Mouse (Mus musculus): ENCODE data around the gene Lrrc3b. TPM values are rescaled to one million over a fixed set of nuclear protein-coding genes. Genes with fewer than 3 reads are reported as not detected.

The Lrrc3b gene
- polyA plus RNA-seq, 1 experiment, result 0.15 TPM

DNA sequence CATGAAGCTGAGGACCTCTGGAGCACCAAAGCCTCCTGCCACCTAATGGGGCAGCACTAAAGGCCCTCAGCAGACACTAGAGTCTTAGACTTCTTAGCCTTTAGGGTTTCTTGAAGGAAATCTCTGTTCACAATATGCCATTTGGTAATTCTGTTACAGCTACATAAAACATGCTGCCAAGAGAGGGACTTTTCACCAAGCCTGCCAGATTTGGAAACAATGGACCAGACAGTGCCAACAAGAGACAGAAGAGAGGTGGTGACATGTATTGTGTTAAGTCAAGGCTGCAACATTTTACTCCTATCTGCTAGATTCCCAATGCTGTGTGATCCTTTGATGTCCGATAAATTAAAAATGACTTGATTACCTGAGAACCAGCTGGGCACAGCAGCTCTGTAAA is 62.0 kb downstream of the Lrrc3b start:
- TF ChIP-seq POLR2A (IDR thresholded peaks at IDR 0.05; ENCODE audit: control insufficient read depth, low read depth, low read length) (no peak), CTCF (IDR thresholded peaks at IDR 0.05; ENCODE audit: control insufficient read depth, insufficient read depth, insufficient replicate concordance, low read depth, low read length) (no peak)
- no peaks in the 10 kb centered on the region for H3K4me1 ChIP-seq (ENCODE audit: control insufficient read depth, insufficient read depth, low read length)
- no peak overlapping the region for H3K27ac ChIP-seq (ENCODE audit: control insufficient read depth, insufficient read depth, low read depth, low read length)
- H3K36me3 ChIP-seq (ENCODE audit: control insufficient read depth, insufficient read depth, low read length), result no peaks in the 10 kb centered on the region
- no peaks in the 10 kb centered on the region for H3K27me3 ChIP-seq (ENCODE audit: control insufficient read depth, insufficient read depth, low read length)
- H3K4me3 ChIP-seq (ENCODE audit: control insufficient read depth, low read depth, low read length), result no peak overlapping the region

DNA sequence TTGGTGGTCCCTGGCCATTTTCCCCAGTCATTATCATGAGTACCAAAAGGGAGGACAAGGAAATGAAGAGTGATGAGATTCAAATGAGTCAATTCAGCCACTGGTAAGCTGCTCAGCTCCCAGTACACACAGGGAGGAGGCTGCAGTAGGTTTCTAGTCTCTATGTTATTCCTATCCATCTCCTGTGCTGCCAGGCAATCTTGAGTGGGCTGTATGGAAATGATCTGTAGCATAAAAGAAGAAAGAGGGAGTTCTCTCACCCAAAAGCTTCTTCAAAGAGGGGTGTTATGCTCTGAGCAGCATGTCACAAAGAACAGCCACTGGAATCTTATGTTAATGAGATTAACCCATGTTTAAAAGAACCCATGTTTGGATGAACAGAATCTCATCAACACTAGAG is 64.5 kb downstream of the Lrrc3b start:
- no peaks in the 10 kb centered on the region for H3K36me3 ChIP-seq (ENCODE audit: control insufficient read depth, insufficient read depth, low read length)
- no peaks in the 10 kb centered on the region for H3K27me3 ChIP-seq (ENCODE audit: control insufficient read depth, insufficient read depth, low read length)
- H3K4me3 ChIP-seq (ENCODE audit: control insufficient read depth, low read depth, low read length), result no peak overlapping the region
- no peaks in the 10 kb centered on the region for H3K4me1 ChIP-seq (ENCODE audit: control insufficient read depth, insufficient read depth, low read length)
- TF ChIP-seq POLR2A (IDR thresholded peaks at IDR 0.05; ENCODE audit: control insufficient read depth, low read depth, low read length) (no peak), CTCF (IDR thresholded peaks at IDR 0.05; ENCODE audit: control insufficient read depth, insufficient read depth, insufficient replicate concordance, low read depth, low read length) (no peak)
- no peak overlapping the region for H3K27ac ChIP-seq (ENCODE audit: control insufficient read depth, insufficient read depth, low read depth, low read length)

DNA sequence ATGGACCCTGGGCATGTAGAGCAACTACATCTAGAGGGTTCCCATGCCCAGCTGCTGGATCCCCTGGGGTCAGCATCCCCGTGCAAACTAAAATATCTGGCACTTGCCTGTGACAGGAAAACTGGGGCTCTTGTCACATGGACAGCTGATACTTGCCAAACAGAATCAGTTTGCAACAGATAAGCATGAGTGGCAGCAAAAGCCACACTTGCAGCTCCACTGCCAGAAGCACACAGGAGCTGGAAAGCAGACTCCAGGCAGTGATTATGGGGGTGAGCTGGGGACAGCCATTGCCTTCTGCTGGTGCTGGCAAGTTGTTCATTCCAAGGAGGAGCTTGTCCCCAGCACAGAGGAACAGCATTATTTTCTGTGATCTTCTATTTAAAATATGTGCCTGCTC is 65.8 kb downstream of the Lrrc3b start:
- Histone ChIP-seq H3K4me1 (ENCODE audit: control insufficient read depth, insufficient read depth, low read length) (no peaks in the 10 kb centered on the region), H3K36me3 (ENCODE audit: control insufficient read depth, insufficient read depth, low read length) (no peaks in the 10 kb centered on the region), H3K27ac (ENCODE audit: control insufficient read depth, insufficient read depth, low read depth, low read length) (no peak overlapping the region), H3K4me3 (ENCODE audit: control insufficient read depth, low read depth, low read length) (no peak overlapping the region), H3K27me3 (ENCODE audit: control insufficient read depth, insufficient read depth, low read length) (no peaks in the 10 kb centered on the region)
- no peak for TF ChIP-seq CTCF (IDR thresholded peaks at IDR 0.05; ENCODE audit: control insufficient read depth, insufficient read depth, insufficient replicate concordance, low read depth, low read length)

DNA sequence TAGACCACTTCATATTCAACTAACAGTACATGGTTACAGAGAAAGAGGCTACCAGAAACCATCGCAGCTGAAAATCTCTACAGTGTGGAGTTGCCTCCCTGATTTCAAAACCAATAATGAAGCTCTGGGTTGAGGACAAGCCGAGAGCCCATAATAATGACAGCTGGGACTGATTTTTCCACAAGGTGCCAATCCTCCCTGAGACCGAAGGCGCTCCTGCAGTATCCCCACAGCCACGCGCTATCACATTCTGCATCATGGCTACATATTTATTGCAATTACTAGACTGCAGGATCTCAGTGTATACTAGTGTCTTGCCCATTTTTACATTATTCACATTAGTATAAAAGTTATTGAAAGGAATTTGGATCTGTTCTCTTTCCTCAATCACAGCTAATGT is 73.7 kb downstream of the Lrrc3b start:
- Histone ChIP-seq H3K4me3 (ENCODE audit: control insufficient read depth, low read depth, low read length) (no peak overlapping the region), H3K4me1 (ENCODE audit: control insufficient read depth, insufficient read depth, low read length) (no peaks in the 10 kb centered on the region), H3K36me3 (ENCODE audit: control insufficient read depth, insufficient read depth, low read length) (no peaks in the 10 kb centered on the region), H3K27me3 (ENCODE audit: control insufficient read depth, insufficient read depth, low read length) (no peaks in the 10 kb centered on the region), H3K27ac (ENCODE audit: control insufficient read depth, insufficient read depth, low read depth, low read length) (no peak overlapping the region)
- TF ChIP-seq POLR2A (IDR thresholded peaks at IDR 0.05; ENCODE audit: control insufficient read depth, low read depth, low read length), result no peak
- no peak for TF ChIP-seq CTCF (IDR thresholded peaks at IDR 0.05; ENCODE audit: control insufficient read depth, insufficient read depth, insufficient replicate concordance, low read depth, low read length)

DNA sequence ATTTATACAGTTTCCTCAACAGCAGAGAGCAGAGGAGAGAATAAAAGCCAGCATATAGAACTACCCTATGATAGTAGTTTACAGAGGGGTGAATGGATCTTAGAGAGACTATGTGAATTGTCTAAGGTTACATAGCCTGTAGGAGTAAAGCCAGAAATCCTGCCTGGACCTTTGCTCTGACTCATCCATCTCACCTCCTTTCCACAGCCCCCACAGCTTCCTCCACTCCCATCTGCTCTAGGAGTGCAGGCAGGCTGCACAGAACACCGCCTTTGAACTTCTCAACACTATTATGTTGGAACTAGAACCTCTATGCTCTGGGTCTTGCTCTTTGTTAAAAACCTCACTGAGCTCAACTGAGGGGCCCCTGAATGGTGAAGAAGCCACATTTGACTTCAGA is 78.9 kb downstream of the Lrrc3b start:
- Histone ChIP-seq H3K36me3 (ENCODE audit: control insufficient read depth, insufficient read depth, low read length) (no peaks in the 10 kb centered on the region), H3K4me3 (ENCODE audit: control insufficient read depth, low read depth, low read length) (no peak overlapping the region), H3K4me1 (ENCODE audit: control insufficient read depth, insufficient read depth, low read length) (no peaks in the 10 kb centered on the region), H3K27me3 (ENCODE audit: control insufficient read depth, insufficient read depth, low read length) (no peaks in the 10 kb centered on the region), H3K27ac (ENCODE audit: control insufficient read depth, insufficient read depth, low read depth, low read length) (no peak overlapping the region)
- TF ChIP-seq POLR2A (IDR thresholded peaks at IDR 0.05; ENCODE audit: control insufficient read depth, low read depth, low read length) (no peak), CTCF (IDR thresholded peaks at IDR 0.05; ENCODE audit: control insufficient read depth, insufficient read depth, insufficient replicate concordance, low read depth, low read length) (no peak)

DNA sequence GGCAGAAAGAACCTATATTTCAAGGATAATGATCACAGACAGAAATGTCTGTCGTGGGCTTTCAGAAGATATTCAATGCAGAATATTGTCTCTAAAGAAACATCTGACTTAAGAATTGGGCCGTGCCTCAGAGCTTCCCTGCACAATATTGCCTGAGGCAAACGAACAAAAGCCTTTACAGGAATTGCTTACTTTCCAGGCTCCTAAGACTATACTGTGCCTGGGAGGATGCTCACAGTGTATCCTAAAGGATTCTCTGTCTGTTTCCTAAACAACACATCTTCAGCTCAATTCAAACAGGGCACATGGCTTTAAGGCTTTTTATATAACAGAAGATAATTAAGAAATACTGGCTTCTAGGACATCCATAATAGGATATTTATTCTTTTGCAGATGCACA is 79.7 kb downstream of the Lrrc3b start:
- Histone ChIP-seq H3K36me3 (ENCODE audit: control insufficient read depth, insufficient read depth, low read length) (no peaks in the 10 kb centered on the region), H3K27me3 (ENCODE audit: control insufficient read depth, insufficient read depth, low read length) (no peaks in the 10 kb centered on the region), H3K27ac (ENCODE audit: control insufficient read depth, insufficient read depth, low read depth, low read length) (no peak overlapping the region), H3K4me3 (ENCODE audit: control insufficient read depth, low read depth, low read length) (no peak overlapping the region), H3K4me1 (ENCODE audit: control insufficient read depth, insufficient read depth, low read length) (no peaks in the 10 kb centered on the region)
- TF ChIP-seq POLR2A (IDR thresholded peaks at IDR 0.05; ENCODE audit: control insufficient read depth, low read depth, low read length) (no peak), CTCF (IDR thresholded peaks at IDR 0.05; ENCODE audit: control insufficient read depth, insufficient read depth, insufficient replicate concordance, low read depth, low read length) (no peak)

DNA sequence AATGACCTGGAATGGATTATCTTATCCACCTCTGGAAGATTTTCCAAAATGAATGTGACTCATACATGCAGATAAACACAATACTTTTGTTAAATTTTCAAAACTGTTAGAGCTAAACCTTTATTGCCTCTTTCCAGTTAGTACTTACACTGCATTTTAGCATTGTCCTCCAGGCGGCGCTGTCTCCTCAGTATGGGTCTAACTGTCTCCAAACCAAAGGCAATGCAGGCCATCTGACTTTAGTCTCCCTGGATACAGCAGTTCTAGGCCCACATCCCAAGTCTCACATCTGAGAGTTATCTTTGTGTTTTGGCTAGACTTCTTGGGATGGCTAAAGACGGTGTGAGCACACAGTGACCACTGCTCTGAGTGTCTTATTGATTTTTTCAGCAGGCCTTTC is 83.3 kb downstream of the Lrrc3b start:
- TF ChIP-seq CTCF (IDR thresholded peaks at IDR 0.05; ENCODE audit: control insufficient read depth, insufficient read depth, insufficient replicate concordance, low read depth, low read length) (peak; percentile 31; the same call in 1 of the 2 replicates), POLR2A (IDR thresholded peaks at IDR 0.05; ENCODE audit: control insufficient read depth, low read depth, low read length) (no peak)

DNA sequence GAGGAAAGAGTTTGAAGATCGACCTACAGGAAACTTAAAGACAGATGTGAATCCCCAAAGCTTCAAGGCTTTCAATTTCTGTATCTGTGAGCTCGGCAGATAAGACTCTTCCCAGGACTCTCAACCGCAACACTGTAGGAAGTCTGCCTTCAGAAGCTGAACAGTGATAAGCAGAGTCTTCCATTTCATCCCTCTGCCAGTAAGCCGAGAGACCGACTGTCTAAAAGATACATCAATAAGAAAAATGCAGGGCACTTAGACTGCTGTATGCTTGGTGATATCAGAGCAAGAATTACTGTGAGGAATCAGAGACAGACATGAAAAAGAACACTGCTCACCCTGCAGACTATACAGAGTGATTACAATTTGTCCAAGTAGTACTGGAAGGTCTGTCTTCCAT is 84.5 kb downstream of the Lrrc3b start:
- Histone ChIP-seq H3K27me3 (ENCODE audit: control insufficient read depth, insufficient read depth, low read length) (no peaks in the 10 kb centered on the region), H3K4me1 (ENCODE audit: control insufficient read depth, insufficient read depth, low read length) (no peaks in the 10 kb centered on the region), H3K36me3 (ENCODE audit: control insufficient read depth, insufficient read depth, low read length) (no peaks in the 10 kb centered on the region), H3K4me3 (ENCODE audit: control insufficient read depth, low read depth, low read length) (no peak overlapping the region), H3K27ac (ENCODE audit: control insufficient read depth, insufficient read depth, low read depth, low read length) (no peak overlapping the region)
- TF ChIP-seq POLR2A (IDR thresholded peaks at IDR 0.05; ENCODE audit: control insufficient read depth, low read depth, low read length), result no peak
- TF ChIP-seq CTCF (IDR thresholded peaks at IDR 0.05; ENCODE audit: control insufficient read depth, insufficient read depth, insufficient replicate concordance, low read depth, low read length), result no peak

More for the DNA sequence above, 83.3 kb downstream of the Lrrc3b start:
- Histone ChIP-seq H3K27ac (ENCODE audit: control insufficient read depth, insufficient read depth, low read depth, low read length) (no peak overlapping the region), H3K27me3 (ENCODE audit: control insufficient read depth, insufficient read depth, low read length) (no peaks in the 10 kb centered on the region), H3K36me3 (ENCODE audit: control insufficient read depth, insufficient read depth, low read length) (no peaks in the 10 kb centered on the region), H3K4me3 (ENCODE audit: control insufficient read depth, low read depth, low read length) (no peak overlapping the region), H3K4me1 (ENCODE audit: control insufficient read depth, insufficient read depth, low read length) (no peaks in the 10 kb centered on the region)

Measured in testis, adult 2 months (tissue).